Mouse (Mus musculus) forebrain, embryonic 12.5 days (tissue): ENCODE measurements at regions not wholly inside any gene's neighbourhood (a gene's known extent, or its start where the extent isn't known, plus 50 kb on each side); places are given as distances from the start of the nearest gene placed in this dataset. TPM values are rescaled to one million over a fixed set of nuclear protein-coding genes. Genes with fewer than 3 reads are reported as not detected.

Experiments
- microRNA counts: library from miRNA; unstranded; fragments of <30 nt; microRNA quantifications from one replicate; lab custom pipeline; 2017
- microRNA-seq: library from miRNA; unstranded; fragments of <30 nt; microRNA quantifications from one replicate; pipeline ENCODE4, GENCODE M21; 2017

MicroRNA genes in the stretch of these regions (microRNA counts, 519-probe panel; counts per million panel counts)
- not detected for microRNA mmu-miR-466j (lab: Ali Mortazavi, UCI)

Small RNA genes lying in the stretch of these regions (microRNA-seq; reads per million reads assigned to microRNA genes)
- gene Mir466j (not detected), gene Mir6408 (not detected)
